Mouse (Mus musculus): ENCODE measurements at regions not wholly inside any gene's neighbourhood (a gene's known extent, or its start where the extent isn't known, plus 50 kb on each side); places are given as distances from the start of the nearest gene placed in this dataset.
A peak's percentile ranks its signal among the peaks of the same experiment; 100 is the strongest.

DNA sequence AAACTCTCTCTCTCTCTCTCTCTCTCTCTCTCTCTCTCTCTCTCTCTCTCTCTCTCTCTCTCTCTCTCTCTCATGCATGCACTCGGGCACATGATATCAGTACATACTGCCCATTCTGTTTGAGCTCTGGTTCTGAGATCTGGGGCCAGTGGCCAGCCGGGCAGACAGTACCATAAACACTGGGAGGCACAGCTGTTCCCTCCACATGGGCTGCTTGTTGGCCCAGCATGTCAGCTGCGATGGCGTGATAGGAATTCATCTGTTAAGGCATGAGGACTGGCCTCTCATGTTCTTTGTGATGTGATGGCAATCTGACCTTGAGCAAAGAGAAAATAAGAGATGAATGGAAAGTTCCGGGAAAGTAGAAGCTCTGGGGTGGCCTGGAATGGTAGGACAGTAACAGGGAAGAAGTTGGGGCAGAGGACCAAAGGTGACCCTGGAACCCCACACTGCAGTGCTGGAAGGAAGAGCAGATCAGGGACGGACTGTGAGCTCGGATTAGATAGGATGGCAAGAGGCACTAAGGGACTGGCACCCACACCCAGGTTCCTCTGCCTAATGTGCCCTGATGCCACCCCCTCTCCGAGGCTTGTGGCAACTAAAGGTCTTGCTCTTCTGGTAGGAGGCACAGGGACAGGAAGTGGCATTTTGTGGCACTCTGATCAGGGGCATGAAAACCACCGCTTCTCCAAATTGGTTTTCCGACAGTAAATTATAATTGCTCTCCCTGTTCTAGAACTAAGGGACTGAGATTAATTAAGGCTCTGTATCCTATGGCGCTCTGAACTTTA lies 186.4 kb upstream of the Zmiz1 start:
- no peak for DNase-seq (ENCODE audit: low read depth, low spot score)

DNA sequence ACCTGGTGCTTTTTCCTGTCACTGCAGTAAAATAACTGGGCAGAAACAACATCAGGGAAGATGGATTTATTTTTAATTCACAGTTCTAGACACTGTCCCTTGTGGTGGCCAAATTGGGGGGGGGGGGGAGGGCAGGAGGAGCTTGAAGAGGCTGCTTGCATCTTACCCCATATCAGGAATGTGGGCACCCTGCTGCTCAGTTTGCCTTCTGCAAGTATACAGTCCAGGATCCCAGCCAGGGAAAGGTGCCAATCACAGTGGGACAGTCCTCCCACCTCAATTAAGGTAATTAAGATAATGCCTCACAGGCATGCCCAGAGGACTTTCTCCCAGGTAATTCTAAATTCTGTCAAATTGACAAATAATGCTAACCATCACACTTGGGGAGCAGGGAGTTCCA lies 179.2 kb upstream of the Zmiz1 start:
- DNase-seq (ENCODE audit: low read depth, low spot score), result no peak

DNA sequence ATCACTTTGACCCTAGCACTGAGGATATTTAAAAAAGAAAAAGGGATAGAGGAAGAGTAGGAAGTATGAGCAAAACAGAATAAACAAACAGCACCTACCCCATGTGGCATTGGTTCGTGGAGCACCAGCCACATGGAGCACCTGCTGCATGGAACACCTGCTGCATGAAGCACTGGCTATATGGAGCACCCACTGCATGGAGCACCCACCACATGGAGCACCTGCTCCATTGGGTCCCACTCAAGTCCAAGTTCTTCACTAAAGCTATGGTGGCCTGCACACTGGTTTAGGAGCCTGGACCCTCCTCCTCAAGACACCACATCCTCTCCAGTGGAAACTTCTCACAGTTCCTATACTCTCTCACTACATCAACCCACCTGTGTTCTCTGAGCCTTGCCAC lies 166.4 kb upstream of the Zmiz1 start:
- DNase-seq (ENCODE audit: low read depth, low spot score), result no peak

DNA sequence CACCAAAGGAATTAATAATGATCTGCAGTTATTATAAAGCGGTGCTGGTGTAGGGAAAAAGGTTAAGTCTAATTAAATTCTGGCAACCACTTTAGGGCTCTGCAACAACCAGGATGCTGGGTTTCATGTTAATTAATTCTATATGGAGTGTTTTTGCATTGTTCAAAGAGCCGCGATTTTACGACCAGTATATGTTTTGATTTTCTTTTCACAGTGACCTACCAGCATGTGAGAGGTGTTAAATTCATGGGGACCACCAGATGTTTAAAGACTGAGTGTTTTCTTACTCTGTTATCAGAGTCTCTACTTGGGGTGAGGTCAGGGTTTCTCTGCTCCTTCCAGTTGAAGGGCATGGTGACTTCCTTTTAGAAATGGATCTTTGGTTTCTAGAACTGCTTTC lies 164.8 kb upstream of the Zmiz1 start:
- no peak for DNase-seq (ENCODE audit: low read depth, low spot score)

DNA sequence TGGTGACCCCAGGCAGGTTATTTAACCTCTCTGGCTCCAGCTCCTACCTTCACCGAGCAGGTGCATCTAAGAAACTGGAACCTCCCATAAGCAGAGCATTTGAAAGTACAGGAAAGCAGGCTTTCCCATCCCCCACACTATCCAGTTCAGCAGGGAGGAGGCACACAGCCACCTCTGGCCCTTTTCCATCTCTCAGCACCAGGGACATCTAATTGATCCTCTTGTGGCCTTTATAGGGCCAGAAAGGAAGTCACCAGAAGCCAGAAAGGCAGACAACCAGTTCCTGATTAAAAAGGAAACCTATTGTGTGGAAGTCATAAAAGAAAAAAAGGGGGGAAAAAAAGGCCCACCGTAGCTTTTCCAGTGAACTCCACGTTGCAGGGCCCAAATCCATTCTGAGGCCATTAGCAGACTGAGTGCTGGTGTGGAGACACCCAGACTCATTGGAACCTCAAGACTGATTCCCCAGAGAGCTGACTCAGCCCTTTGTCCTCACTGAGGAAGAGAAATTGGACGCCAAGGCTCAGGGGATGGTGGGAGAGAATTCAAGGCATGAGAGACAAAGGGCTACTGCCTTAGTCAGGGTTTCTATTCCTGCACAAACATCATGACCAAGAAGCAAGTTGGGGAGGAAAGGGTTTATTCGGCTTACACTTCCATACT lies 163.2 kb upstream of the Zmiz1 start:
- no peak for DNase-seq (ENCODE audit: low read depth, low spot score)

- no peak for DNase-seq (ENCODE audit: low read depth, low spot score)
Observed at GRCm38 (mm10) chr14:25299673-25300190, 159.3 kb upstream of the Zmiz1 start.

- peak; percentile 17 for DNase-seq (ENCODE audit: low read depth, low spot score)
Observed at GRCm38 (mm10) chr14:25301336-25302031, 157.5 kb upstream of the Zmiz1 start.

DNA sequence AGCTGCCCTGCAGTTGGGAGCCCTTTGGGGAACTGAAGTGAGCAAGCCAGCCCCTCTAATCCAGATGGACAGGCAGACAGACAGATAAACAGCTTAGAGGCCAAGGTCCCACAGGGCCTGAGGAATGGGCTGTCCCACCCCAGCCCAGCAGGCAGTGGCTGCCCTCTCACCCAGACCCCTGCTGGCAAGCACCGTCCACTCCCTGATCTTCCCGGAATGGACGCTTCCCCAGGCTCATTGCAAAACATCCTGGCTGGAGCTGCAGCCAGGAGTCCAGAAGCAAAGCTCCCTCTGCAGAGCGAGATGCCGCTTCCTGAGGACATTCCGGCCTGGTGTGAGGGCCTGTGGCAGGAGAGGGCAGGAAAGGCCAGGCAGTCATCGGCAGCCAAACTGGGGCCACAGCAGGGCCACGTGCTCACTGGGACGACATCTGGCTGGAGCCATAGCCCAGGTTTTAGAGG lies 154.6 kb upstream of the Zmiz1 start:
- no peak for DNase-seq (ENCODE audit: low read depth, low spot score)

- DNase-seq (ENCODE audit: low read depth, low spot score), result no peak
Observed at GRCm38 (mm10) chr14:25306166-25306565, 152.8 kb upstream of the Zmiz1 start.

- DNase-seq (ENCODE audit: low read depth, low spot score), result no peak
Observed at GRCm38 (mm10) chr14:25306961-25307654, 151.9 kb upstream of the Zmiz1 start.

GRCm38 (mm10) chr14:25308051-25308450 lies 150.9 kb upstream of the Zmiz1 start:
- no peak for DNase-seq (ENCODE audit: low read depth, low spot score)

- DNase-seq (ENCODE audit: low read depth, low spot score), result no peak
Observed at GRCm38 (mm10) chr14:25310671-25311151, 148.3 kb upstream of the Zmiz1 start.

DNA sequence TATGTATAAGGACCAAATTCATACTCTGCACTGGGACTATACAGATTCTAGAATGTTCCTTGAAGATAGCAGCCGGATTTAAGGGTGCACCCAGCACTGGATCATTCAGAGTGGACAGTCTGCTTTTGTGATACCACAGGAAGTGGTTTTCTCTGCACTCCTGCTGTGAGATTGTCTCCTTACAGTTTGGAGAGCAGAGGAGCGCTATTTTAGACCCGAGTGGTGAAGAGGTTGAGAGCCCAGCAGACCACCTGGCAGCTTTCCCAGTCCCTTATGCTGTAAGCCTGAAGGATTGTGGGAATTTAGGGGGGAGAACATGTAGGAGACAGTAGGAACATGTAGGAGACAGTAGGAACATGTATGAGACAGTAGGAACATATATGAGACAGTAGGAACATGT lies 147.5 kb upstream of the Zmiz1 start:
- no peak for DNase-seq (ENCODE audit: low read depth, low spot score)

DNA sequence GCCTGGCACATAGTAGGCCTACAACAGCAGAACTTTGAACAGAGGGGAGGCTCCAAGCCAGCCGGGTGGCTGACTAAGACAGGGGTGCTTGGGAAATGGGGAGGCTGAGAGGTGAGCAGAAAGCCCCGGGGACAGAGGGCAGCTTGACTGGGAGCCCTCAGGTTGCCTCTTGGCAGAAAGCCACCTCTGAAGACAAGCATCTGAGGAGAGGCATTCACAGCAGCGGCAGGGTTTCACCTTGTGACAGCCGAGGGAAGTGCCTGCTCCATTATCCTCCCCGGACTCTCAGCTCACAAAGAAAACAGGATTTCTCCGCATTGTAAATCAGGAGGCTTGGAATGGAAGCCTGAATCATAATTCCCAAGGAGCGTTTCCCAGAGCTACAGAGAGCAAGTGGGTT lies 146.8 kb upstream of the Zmiz1 start:
- no peak for DNase-seq (ENCODE audit: low read depth, low spot score)

DNA sequence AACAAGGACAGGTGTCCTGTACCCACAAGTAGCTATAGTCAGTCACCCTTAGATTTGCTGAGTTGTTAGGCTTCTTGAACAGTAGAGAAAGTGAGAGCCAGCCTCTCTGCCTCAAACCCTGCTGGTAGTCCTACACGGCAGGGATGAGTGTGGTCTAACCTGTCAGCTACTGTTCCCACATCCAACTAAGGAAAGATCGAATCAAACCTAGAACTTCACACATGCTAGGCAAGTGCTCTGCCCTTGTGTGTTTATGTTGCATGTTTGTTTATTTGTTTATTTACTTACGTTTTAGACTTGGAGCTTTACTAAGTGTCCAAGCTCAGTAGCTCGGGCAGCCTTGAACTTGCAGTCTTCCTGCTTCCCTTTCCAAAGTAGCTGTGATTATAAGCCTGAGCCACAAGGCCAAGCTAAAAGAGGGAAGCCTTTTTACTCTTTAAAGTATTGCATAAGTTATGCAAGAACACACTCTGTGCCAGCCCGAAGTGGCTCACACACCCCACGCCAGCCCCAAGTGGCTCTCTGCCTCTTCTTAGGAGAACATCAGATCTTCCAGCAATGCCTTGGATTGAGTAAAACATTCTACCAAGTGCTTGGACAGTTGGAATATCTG lies 146.1 kb upstream of the Zmiz1 start:
- DNase-seq (ENCODE audit: low read depth, low spot score), result no peak

DNA sequence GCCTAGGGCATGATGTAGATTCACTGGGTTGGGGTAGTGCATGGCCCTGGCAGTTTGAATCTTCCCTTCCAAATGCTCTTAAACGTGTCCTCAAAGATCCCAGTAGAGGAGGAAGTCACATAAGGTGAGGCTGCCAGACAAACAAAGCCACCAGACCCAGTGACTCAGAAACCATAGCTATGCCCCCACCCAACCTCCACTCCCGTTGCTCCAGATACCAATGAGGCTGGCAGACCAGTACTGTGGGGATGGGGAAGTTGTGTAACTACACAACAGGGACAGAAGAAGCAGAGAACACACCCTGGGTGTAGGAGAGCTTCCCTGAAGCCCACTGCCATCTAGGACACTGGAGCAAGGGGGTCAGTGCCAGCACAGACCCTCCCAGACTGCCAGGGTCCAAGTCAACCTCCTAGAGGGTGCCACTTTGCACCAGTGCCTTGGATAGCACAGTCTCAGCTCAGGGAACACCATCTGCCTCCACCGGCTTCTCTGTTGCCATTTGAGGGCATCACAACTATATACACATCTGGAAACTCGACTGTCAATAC lies 145.2 kb upstream of the Zmiz1 start:
- DNase-seq (ENCODE audit: low read depth, low spot score), result no peak

GRCm38 (mm10) chr14:25316491-25316890 lies 142.5 kb upstream of the Zmiz1 start:
- no peak for DNase-seq (ENCODE audit: low read depth, low spot score)

DNA sequence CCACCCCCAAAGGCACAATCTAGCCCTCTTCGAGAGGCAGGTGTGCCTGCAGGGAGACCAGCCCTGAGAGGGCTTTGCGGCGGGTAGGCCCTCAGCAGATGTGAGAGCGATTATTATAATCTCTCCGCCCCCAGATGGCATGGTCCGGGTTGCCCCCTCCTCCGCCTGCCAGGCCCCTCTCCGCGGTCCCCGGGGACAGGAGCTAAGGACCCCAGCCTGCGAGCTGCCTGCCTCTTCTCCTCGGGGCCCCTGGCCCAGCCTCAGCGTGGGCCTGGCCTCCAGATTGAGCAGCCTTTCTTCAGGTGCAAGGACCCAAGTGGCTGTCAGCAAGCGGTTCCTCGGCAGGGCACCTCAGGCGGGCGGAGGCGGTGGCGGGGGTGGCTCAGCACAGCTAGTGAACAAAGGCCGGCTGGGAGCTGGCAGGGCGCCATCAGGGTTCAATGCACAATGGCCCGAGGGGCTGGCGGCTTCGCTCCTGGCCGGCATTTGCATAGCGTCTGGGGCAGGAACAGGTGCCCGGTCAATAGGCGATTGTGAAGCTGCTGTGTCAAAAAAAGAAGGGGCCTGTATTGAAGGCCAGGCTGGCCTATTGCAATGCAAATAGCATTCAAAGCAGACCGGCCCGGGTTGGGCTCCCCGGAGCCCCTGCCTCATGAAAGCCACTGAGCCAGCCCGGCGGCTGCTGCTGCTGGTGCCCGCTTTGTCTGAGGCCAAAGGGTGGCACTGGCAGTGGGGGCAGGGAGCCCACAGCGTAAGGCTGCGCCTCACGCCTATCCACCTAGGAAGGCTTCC lies 141.1 kb upstream of the Zmiz1 start:
- DNase-seq (ENCODE audit: low read depth, low spot score), result peak; percentile 81

DNA sequence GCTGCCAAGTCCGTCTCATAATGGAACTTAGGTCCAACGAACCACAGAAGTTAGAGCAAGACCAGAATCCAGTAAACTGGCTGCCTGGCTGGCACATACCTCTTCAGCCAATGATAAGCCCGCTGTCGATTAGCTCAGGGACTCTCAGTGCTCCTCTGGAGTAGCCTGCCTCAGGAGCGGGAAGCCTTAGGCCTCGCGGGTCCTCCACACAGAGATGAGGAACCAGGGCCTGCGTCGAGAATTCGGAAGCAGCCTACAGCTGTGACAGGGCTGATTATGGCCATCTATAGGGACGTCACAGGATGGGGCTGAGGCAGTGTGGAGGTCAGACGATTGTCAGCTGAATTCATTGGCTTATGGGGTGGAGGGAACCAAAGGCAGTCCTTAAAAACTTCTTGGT lies 140.1 kb upstream of the Zmiz1 start:
- no peak for DNase-seq (ENCODE audit: low read depth, low spot score)

- no peak for DNase-seq (ENCODE audit: low read depth, low spot score)
Observed at GRCm38 (mm10) chr14:25320141-25320540, 138.8 kb upstream of the Zmiz1 start.

All from R1 (cell line).